Mouse (Mus musculus): Measurements from ENCODE around the gene Selenom.

GRCm38 (mm10) chr11:3492748-3493147, 21.7 kb upstream of the Selenom start:
- no peak for TF ChIP-seq POLR2A (IDR thresholded peaks at IDR 0.05; ENCODE audit: control insufficient read depth, extremely low read depth, insufficient read depth, low read length, poor library complexity)
- no peak for TF ChIP-seq CTCF (IDR thresholded peaks at IDR 0.05; ENCODE audit: borderline replicate concordance, control insufficient read depth, extremely low read depth, insufficient read depth, low read length, poor library complexity)
